Mouse (Mus musculus) adrenal gland, postnatal 25 days (tissue): ENCODE results near the gene Gm10718. TPM values are rescaled to one million over a fixed set of nuclear protein-coding genes. Genes with fewer than 3 reads are reported as not detected.
A peak's percentile ranks its signal among the peaks of the same experiment; 100 is the strongest.
"Not testable (repeated sequence)": the region's sequence is repeated elsewhere in the genome, so short reads cannot be mapped to it uniquely, and the experiment has no call there.

ENCODE experiments used
- DNase-seq: peaks from one replicate; pipeline ENCODE4 v3.0.0; 2021; ENCODE audit warnings: mixed read lengths
- long read RNA-seq: library from polyadenylated mRNA; stranded (forward); transcript quantifications from one replicate; pipeline ENCODE4 v2.0.0, GENCODE M21; 2021
- total RNA-seq: library from RNA; stranded (reverse); gene quantifications from 2 replicates; pipeline ENCODE4 v1.2.3, GENCODE M21; 2021

Gene Gm10718
- total RNA-seq, result 3.6 and 4.1 TPM in 2 replicates
- long read RNA-seq, result 0 reads

DNA sequence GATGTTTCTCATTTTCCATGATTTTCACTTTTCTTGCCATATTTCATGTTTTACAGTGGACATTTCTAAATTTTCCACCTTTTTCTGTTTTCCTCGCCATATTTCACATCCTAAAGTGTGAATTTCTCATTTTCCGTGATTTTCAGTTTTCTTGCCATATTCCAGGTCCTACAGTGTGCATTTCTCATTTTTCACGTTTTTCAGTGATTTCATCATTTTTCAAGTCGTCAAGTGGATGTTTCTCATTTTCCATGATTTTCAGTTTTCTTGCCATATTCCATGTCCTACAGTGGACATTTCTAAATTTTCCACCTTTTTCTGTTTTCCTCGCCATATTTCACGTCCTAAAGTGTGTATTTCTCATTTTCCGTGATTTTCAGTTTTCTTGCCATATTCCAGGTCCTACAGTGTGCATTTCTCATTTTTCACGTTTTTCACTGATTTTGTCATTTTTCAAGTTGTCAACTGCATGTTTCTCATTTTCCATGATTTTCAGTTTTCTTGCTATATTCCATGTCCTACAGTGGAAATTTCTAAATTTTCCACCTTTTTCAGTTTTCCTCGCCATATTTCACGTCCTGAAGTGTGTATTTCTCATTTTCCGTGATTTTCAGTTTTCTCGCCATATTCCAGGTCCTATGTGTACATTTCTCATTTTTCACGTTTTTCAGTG, at the start of gene Gm10718:
Gene Gm10718 (plus strand): TSS at position 236 of the 673 bp plus-strand sequence.
- not testable (repeated sequence) for DNase-seq

DNA sequence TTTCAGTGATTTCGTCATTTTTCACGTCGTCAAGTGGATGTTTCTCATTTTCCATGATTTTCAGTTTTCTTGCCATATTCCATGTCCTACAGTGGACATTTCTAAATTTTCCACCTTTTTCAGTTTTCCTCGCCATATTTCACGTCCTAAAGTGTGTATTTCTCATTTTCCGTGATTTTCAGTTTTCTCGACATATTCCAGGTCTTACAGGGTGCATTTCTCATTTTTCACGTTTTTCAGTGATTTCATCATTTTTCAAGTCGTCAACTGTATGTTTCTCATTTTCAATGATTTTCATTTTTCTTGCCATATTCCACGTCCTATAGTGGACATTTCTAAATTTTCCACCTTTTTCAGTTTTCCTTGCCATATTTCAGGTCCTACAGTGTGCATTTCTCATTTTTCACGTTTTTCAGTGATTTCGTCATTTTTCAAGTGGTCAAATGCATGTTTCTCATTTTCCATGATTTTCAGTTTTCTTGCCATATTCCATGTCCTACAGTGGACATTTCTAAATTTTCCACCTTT, 22.8 kb upstream of the Gm10718 start, which contains the start of gene Gm10722:
Gene Gm10722 (plus strand): TSS at position 478 of the 528 bp plus-strand sequence.
- not testable (repeated sequence) for DNase-seq

DNA sequence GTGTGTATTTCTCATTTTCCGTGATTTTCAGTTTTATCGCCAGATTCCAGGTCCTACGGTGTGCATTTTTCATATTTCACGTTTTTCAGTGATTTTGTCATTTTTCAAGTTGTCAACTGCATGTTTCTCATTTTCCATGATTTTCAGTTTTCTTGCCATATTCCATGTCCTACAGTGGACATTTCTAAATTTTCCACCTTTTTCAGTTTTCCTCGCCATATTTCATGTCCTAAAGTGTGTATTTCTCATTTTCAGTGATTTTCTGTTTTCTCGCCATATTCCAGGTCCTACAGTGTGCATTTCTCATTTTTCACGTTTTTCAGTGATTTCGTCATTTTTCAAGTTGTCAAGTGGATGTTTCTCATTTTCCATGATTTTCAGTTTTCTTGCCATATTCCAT, 22.3 kb upstream of the Gm10718 start:
- not testable (repeated sequence) for DNase-seq

DNA sequence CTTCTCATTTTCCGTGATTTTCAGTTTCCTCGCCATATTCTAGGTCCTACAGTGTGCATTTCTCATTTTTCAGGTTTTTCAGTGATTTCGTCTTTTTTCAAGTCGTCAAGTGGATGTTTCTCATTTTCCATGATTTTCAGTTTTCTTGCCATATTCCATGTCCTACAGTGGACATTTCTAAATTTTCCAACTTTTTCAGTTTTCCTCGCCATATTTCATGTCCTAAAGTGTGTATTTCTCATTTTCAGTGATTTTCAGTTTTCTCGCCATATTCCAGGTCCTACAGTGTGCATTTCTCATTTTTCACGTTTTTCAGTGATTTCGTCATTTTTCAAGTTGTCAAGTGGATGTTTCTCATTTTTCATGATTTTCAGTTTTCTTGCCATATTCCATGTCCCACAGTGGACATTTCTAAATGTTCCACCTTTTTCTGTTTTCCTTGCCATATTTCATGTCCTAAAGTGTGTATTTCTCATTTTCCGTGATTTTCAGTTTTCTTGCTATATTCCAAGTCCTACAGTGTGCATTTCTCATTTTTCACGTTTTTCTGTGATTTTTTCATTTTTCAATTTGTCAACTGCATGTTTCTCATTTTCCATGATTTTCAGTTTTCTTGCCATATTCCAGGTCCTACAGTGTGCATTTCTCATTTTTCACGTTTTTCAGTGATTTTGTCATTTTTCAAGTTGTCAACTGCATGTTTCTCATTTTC, 21.2 kb upstream of the Gm10718 start:
- DNase-seq, result peak; percentile 100

DNA sequence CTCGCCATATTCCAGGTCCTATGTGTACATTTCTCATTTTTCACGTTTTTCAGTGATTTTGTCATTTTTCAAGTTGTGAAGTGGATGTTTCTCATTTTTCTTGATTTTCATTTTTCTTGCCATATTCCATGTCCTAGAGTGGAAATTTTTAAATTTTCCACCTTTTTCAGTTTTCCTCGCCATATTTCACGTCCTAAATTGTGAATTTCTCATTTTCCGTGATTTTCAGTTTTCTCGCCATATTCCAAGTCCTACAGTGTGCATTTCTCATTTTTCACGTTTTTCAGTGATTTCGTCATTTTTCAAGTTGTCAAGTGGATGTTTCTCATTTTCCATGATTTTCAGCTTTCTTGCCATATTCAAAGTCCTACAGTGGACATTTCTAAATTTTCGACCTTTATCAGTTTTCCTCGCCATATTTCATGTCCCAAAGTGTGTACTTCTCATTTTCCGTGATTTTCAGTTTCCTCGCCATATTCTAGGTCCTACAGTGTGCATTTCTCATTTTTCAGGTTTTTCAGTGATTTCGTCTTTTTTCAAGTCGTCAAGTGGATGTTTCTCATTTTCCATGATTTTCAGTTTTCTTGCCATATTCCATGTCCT, 20.5 kb upstream of the Gm10718 start, which contains the start of gene Gm11168:
Gene Gm11168 (plus strand): TSS at position 553 of the 603 bp plus-strand sequence.
- not testable (repeated sequence) for DNase-seq

DNA sequence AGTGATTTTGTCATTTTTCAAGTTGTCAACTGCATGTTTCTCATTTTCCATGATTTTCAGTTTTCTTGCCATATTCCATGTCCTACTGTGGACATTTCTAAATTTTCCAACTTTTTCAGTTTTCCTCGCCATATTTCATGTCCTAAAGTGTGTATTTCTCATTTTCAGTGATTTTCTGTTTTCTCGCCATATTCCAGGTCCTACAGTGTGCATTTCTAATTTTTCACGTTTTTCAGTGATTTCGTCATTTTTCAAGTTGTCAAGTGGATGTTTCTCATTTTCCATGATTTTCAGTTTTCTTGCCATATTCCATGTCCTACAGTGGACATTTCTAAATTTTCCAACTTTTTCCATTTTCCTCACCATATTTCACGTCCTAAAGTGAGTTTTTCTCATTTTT, 17.2 kb upstream of the Gm10718 start:
- not testable (repeated sequence) for DNase-seq

DNA sequence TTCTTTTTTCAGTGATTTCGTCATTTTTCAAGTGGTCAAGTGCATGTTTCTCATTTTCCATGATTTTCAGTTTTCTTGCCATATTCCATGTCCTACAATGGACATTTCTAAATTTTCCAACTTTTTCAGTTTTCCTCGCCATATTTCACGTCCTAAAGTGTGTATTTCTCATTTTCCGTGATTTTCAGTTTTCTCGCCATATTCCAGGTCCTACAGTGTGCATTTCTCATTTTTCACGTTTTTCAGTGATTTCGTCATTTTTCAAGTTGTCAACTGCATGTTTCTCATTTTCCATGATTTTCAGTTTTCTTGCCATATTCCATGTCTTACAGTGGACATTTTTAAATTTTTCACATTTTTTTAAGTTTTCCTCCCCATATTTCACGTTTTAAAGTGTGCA, 16.7 kb upstream of the Gm10718 start:
- not testable (repeated sequence) for DNase-seq

DNA sequence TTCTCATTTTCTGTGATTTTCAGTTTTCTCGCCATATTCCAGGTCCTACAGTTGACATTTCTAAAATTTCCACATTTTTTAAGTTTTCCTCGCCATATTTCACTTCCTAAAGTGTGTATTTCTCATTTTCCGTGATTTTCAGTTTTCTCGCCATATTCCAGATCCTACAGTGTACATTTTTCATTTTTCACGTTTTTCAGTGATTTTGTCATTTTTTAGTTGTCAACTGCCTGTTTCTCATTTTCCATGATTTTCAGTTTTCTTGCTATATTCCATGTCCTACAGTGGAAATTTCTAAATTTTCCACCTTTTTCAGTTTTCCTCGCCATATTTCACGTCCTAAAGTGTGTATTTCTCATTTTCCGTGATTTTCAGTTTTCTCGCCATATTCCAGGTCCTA, 16.1 kb upstream of the Gm10718 start:
- DNase-seq, result not testable (repeated sequence)

DNA sequence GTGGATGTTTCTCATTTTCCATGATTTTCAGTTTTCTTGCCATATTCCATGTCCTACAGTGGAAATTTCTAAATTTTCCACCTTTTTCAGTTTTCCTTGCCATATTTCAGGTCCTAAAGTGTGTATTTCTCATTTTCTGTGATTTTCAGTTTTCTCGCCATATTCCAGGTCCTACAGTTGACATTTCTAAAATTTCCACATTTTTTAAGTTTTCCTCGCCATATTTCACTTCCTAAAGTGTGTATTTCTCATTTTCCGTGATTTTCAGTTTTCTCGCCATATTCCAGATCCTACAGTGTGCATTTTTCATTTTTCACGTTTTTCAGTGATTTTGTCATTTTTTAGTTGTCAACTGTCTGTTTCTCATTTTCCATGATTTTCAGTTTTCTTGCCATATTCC, 14.0 kb upstream of the Gm10718 start:
- not testable (repeated sequence) for DNase-seq

DNA sequence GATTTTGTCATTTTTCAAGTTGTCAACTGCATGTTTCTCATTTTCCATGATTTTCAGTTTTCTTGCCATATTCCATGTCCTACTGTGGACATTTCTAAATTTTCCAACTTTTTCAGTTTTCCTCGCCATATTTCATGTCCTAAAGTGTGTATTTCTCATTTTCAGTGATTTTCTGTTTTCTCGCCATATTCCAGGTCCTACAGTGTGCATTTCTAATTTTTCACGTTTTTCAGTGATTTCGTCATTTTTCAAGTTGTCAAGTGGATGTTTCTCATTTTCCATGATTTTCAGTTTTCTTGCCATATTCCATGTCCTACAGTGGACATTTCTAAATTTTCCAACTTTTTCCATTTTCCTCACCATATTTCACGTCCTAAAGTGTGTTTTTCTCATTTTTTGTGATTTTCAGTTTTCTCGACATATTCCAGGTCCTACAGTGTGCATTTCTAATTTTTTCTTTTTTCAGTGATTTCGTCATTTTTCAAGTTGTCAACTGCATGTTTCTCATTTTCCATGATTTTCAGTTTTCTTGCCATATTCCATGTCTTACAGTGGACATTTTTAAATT, 11.2 kb upstream of the Gm10718 start:
- not testable (repeated sequence) for DNase-seq

DNA sequence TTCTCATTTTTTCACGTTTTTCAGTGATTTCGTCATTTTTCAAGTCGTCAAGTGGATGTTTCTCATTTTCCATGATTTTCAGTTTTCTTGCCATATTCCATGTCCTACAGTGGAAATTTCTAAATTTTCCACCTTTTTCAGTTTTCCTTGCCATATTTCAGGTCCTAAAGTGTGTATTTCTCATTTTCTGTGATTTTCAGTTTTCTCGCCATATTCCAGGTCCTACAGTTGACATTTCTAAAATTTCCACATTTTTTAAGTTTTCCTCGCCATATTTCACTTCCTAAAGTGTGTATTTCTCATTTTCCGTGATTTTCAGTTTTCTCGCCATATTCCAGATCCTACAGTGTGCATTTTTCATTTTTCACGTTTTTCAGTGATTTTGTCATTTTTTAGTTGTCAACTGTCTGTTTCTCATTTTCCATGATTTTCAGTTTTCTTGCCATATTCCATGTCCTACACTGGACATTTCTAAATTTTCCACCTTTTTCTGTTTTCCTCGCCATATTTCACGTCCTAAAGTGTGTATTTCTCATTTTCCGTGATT, 10.5 kb upstream of the Gm10718 start, which contains the start of gene Gm10721:
Gene Gm10721 (plus strand): TSS at position 408 of the 547 bp plus-strand sequence.
- not testable (repeated sequence) for DNase-seq

DNA sequence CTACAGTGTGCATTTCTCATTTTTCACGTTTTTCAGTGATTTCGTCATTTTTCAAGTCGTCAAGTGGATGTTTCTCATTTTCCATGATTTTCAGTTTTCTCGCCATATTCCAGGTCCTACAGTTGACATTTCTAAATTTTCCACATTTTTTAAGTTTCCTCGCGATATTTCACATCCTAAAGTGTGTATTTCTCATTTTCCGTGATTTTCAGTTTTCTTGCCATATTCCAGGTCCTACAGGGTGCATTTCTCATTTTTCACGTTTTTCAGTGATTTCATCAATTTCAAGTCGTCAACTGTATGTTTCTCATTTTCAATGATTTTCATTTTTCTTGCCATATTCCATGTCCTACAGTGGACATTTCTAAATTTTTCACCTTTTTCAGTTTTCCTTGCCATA, 8.0 kb upstream of the Gm10718 start, which contains the start of gene Gm10720:
Gene Gm10720 (plus strand): TSS at position 301 of the 400 bp plus-strand sequence.
- DNase-seq, result not testable (repeated sequence)

DNA sequence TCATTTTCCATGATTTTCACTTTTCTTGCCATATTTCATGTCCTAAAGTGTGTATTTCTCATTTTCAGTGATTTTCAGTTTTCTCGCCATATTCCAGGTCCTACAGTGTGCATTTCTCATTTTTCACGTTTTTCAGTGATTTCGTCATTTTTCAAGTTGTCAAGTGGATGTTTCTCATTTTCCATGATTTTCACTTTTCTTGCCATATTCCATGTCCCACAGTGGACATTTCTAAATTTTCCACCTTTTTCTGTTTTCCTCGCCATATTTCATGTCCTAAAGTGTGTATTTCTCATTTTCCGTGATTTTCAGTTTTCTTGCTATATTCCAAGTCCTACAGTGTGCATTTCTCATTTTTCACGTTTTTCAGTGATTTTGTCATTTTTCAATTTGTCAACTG, 7.5 kb upstream of the Gm10718 start:
- DNase-seq, result not testable (repeated sequence)

DNA sequence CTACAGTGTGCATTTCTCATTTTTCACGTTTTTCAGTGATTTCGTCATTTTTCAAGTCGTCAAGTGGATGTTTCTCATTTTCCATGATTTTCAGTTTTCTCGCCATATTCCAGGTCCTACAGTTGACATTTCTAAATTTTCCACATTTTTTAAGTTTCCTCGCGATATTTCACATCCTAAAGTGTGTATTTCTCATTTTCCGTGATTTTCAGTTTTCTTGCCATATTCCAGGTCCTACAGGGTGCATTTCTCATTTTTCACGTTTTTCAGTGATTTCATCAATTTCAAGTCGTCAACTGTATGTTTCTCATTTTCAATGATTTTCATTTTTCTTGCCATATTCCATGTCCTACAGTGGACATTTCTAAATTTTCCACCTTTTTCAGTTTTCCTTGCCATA, 6.2 kb upstream of the Gm10718 start, which contains the start of gene Gm10719:
Gene Gm10719 (plus strand): TSS at position 301 of the 400 bp plus-strand sequence.
- not testable (repeated sequence) for DNase-seq

DNA sequence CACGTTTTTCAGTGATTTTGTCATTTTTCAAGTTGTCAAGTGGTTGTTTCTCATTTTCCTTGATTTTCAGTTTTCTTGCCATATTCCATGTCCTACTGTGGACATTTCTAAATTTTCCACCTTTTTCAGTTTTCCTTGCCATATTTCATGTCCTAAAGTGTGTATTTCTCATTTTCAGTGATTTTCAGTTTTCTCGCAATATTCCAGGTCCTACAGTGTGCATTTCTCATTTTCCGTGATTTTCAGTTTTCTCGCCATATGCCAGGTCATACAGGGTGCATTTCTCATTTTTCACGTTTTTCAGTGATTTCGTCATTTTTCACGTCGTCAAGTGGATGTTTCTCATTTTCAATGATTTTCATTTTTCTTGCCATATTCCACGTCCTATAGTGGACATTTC, 4.4 kb upstream of the Gm10718 start:
- DNase-seq, result peak; percentile 90

DNA sequence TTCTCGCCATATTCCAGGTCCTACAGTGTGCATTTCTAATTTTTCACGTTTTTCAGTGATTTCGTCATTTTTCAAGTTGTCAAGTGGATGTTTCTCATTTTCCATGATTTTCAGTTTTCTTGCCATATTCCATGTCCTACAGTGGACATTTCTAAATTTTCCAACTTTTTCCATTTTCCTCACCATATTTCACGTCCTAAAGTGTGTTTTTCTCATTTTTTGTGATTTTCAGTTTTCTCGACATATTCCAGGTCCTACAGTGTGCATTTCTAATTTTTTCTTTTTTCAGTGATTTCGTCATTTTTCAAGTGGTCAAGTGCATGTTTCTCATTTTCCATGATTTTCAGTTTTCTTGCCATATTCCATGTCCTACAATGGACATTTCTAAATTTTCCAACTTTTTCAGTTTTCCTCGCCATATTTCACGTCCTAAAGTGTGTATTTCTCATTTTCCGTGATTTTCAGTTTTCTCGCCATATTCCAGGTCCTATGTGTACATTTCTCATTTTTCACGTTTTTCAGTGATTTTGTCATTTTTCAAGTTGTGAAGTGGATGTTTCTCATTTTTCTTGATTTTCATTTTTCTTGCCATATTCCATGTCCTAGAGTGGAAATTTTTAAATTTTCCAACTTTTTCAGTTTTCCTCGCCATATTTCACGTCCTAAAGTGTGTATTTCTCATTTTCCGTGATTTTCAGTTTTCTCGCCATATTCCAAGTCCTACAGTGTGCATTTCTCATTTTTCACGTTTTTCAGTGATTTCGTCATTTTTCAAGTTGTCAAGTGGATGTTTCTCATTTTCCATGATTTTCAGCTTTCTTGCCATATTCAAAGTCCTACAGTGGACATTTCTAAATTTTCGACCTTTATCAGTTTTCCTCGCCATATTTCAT, 3.3 kb upstream of the Gm10718 start:
- DNase-seq, result peak; percentile 78

DNA sequence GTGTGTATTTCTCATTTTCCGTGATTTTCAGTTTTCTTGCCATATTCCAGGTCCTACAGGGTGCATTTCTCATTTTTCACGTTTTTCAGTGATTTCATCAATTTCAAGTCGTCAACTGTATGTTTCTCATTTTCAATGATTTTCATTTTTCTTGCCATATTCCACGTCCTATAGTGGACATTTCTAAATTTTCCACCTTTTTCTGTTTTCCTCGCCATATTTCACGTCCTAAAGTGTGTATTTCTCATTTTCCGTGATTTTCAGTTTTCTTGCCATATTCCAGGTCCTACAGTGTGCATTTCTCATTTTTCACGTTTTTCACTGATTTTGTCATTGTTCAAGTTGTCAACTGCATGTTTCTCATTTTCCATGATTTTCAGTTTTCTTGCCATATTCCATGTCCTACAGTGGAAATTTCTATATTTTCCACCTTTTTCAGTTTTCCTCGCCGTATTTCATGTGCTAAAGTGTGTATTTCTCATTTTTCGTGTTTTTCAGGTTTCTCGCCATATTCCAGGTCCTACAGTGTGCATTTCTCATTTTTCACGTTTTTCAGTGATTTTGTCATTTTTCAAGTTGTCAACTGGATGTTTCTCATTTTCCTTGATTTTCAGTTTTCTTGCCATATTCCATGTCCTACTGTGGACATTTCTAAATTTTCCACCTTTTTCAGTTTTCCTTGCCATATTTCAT, 885 bp upstream of the Gm10718 start:
- DNase-seq, result not testable (repeated sequence)

DNA sequence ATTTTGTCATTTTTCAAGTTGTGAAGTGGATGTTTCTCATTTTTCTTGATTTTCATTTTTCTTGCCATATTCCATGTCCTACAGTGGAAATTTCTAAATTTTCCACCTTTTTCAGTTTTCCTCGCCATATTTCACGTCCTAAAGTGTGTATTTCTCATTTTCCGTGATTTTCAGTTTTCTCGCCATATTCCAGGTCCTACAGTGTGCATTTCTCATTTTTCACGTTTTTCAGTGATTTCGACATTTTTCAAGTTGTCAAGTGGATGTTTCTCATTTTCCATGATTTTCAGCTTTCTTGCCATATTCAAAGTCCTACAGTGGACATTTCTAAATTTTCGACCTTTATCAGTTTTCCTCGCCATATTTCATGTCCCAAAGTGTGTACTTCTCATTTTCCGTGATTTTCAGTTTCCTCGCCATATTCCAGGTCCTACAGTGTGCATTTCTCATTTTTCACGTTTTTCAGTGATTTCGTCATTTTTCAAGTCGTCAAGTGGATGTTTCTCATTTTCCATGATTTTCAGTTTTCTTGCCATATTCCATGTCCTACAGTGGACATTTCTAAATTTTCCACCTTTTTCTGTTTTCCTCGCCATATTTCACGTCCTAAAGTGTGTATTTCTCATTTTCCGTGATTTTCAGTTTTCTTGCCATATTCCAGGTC, 770 bp downstream of the Gm10718 start:
- DNase-seq, result not testable (repeated sequence)

DNA sequence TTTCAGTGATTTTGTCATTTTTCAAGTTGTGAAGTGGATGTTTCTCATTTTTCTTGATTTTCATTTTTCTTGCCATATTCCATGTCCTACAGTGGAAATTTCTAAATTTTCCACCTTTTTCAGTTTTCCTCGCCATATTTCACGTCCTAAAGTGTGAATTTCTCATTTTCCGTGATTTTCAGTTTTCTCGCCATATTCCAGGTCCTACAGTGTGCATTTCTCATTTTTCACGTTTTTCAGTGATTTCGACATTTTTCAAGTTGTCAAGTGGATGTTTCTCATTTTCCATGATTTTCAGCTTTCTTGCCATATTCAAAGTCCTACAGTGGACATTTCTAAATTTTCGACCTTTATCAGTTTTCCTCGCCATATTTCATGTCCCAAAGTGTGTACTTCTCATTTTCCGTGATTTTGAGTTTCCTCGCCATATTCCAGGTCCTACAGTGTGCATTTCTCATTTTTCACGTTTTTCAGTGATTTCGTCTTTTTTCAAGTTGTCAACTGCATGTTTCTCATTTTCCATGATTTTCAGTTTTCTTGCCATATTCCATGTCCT, 1.6 kb downstream of the Gm10718 start, which contains the start of gene Gm10717:
Gene Gm10717 (plus strand): TSS at position 506 of the 556 bp plus-strand sequence.
- DNase-seq, result not testable (repeated sequence)
